Mouse (Mus musculus): ENCODE measurements at regions not wholly inside any gene's neighbourhood (a gene's known extent, or its start where the extent isn't known, plus 50 kb on each side); places are given as distances from the start of the nearest gene placed in this dataset.
A peak's percentile ranks its signal among the peaks of the same experiment; 100 is the strongest.

GRCm38 (mm10) chr6:91615022-91615421 lies 68.8 kb upstream of the Slc6a6 start:
- H3K36me3 ChIP-seq (ENCODE audit: control insufficient read depth, insufficient read depth, low read length) = no peaks in the 10 kb centered on the region
- ATAC-seq (ENCODE audit: low FRiP score) (no peak), DNase-seq (ENCODE audit: low spot score, missing footprints) (no peak)
- H3K9ac ChIP-seq (ENCODE audit: low read length) = no peak overlapping the region
- peaks cover 15% of the 10 kb centered on the region for H3K4me1 ChIP-seq (ENCODE audit: control insufficient read depth, insufficient read depth, low read length)
- 57% methylated on average over 2 of the region's 2 CpGs for WGBS
- H3K4me2 ChIP-seq = no peak overlapping the region
- H3K9me3 ChIP-seq (ENCODE audit: control insufficient read depth, low read length) = no peaks in the 10 kb centered on the region
- no peak overlapping the region for H3K27ac ChIP-seq (ENCODE audit: low read depth, low read length)
- H3K27me3 ChIP-seq (ENCODE audit: control insufficient read depth, insufficient read depth, low read length) = no peaks in the 10 kb centered on the region
- H3K4me3 ChIP-seq (ENCODE audit: low read depth, low read length) = no peak overlapping the region

GRCm38 (mm10) chr6:91616541-91616940 lies 67.3 kb upstream of the Slc6a6 start:
- peaks cover 14% of the 10 kb centered on the region for H3K4me1 ChIP-seq (ENCODE audit: control insufficient read depth, insufficient read depth, low read length)
- H3K4me3 ChIP-seq (ENCODE audit: low read depth, low read length) = peak overlapping the region; percentile 33
- peak; percentile 45 for ATAC-seq (ENCODE audit: low FRiP score)
- no peaks in the 10 kb centered on the region for H3K27me3 ChIP-seq (ENCODE audit: control insufficient read depth, insufficient read depth, low read length)
- no peaks in the 10 kb centered on the region for H3K9me3 ChIP-seq (ENCODE audit: control insufficient read depth, low read length)
- 46% methylated on average over 7 of the region's 7 CpGs for WGBS
- peak overlapping the region; percentile 71 for H3K27ac ChIP-seq (ENCODE audit: low read depth, low read length)
- no peaks in the 10 kb centered on the region for H3K36me3 ChIP-seq (ENCODE audit: control insufficient read depth, insufficient read depth, low read length)
- DNase-seq (ENCODE audit: low spot score, missing footprints) = no peak
- H3K9ac ChIP-seq (ENCODE audit: low read length) = peak overlapping the region; percentile 69
- peak overlapping the region; percentile 60 for H3K4me2 ChIP-seq

DNA sequence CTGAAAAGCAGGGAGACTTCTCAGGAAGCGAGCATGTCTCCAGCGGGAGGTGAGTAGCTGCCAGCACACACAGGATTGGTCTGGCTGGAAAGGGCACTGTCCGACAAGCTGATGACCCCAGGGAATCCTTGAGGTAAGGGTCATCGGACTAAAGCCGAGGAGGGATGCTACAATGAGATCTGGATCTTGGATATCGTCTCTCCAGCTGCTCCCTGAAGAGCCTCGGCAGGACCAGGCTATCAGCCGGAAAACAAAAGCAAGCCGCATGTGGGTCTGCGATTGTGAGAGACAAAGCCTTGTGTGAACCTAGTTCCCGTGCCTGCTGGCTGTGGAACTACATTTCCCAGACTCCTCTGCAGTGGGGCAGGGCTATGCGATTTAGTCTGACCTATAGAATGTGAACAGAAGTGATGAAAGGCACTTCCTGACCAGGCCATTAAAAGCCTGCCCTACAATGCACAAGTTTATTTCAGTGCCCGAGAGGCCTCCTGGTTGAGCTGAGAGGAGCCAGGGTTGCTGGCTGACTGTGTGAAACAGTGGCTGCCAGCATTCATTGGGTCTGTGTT lies 66.7 kb upstream of the Slc6a6 start:
- Histone ChIP-seq H3K4me3 (ENCODE audit: low read depth, low read length) (peak overlapping the region; percentile 33), H3K27me3 (ENCODE audit: control insufficient read depth, insufficient read depth, low read length) (no peaks in the 10 kb centered on the region), H3K27ac (ENCODE audit: low read depth, low read length) (peak overlapping the region; percentile 71), H3K36me3 (ENCODE audit: control insufficient read depth, insufficient read depth, low read length) (no peaks in the 10 kb centered on the region), H3K4me1 (ENCODE audit: control insufficient read depth, insufficient read depth, low read length) (peaks cover 14% of the 10 kb centered on the region), H3K4me2 (peak overlapping the region; percentile 60), H3K9ac (ENCODE audit: low read length) (peak overlapping the region; percentile 69), H3K9me3 (ENCODE audit: control insufficient read depth, low read length) (no peaks in the 10 kb centered on the region)
- DNase-seq (ENCODE audit: low spot score, missing footprints) = peak; percentile 98
- WGBS = 2% methylated on average over 13 of the region's 13 CpGs
- ATAC-seq (ENCODE audit: low FRiP score) = peak; percentile 94

DNA sequence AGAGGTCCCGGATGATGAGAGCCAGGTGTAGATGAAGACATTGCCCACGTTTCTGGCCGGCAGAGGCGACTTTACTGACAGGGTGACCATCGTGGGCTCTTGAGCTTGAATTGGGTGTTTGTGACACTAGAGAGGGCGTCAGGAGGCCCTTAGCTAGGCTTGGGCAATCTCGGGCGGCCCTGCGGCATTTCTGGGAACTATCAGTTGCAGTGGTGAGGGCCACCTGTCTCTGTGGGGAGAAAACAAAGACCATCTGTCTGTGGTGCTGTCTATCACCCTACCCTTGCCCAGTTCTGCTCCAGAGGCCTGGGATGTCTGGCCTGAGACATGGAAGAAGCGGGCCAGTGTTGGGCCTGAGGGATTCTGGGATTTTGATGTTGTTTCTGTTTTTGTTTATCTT lies 66.2 kb upstream of the Slc6a6 start:
- H3K27ac ChIP-seq (ENCODE audit: low read depth, low read length) = peak overlapping the region; percentile 71; the same call in 1 of the 2 replicates
- peak; percentile 33 for ATAC-seq (ENCODE audit: low FRiP score)

GRCm38 (mm10) chr6:91619009-91619408 lies 64.8 kb upstream of the Slc6a6 start:
- Histone ChIP-seq H3K27me3 (ENCODE audit: control insufficient read depth, insufficient read depth, low read length) (no peaks in the 10 kb centered on the region), H3K4me2 (no peak overlapping the region), H3K4me3 (ENCODE audit: low read depth, low read length) (no peak overlapping the region), H3K9ac (ENCODE audit: low read length) (no peak overlapping the region), H3K9me3 (ENCODE audit: control insufficient read depth, low read length) (no peaks in the 10 kb centered on the region), H3K36me3 (ENCODE audit: control insufficient read depth, insufficient read depth, low read length) (no peaks in the 10 kb centered on the region), H3K27ac (ENCODE audit: low read depth, low read length) (no peak overlapping the region), H3K4me1 (ENCODE audit: control insufficient read depth, insufficient read depth, low read length) (peaks cover 14% of the 10 kb centered on the region)
- no peak for DNase-seq (ENCODE audit: low spot score, missing footprints)
- 92% methylated on average over 6 of the region's 6 CpGs for WGBS
- ATAC-seq (ENCODE audit: low FRiP score) = no peak

More for the DNA sequence above, 66.2 kb upstream of the Slc6a6 start:
- WGBS = 82% methylated on average over 10 of the region's 10 CpGs
- H3K27me3 ChIP-seq (ENCODE audit: control insufficient read depth, insufficient read depth, low read length) = no peaks in the 10 kb centered on the region
- no peaks in the 10 kb centered on the region for H3K9me3 ChIP-seq (ENCODE audit: control insufficient read depth, low read length)
- H3K9ac ChIP-seq (ENCODE audit: low read length) = peak overlapping the region; percentile 69
- peaks cover 14% of the 10 kb centered on the region for H3K4me1 ChIP-seq (ENCODE audit: control insufficient read depth, insufficient read depth, low read length)
- DNase-seq (ENCODE audit: low spot score, missing footprints) = no peak
- H3K4me3 ChIP-seq (ENCODE audit: low read depth, low read length) = no peak overlapping the region
- no peaks in the 10 kb centered on the region for H3K36me3 ChIP-seq (ENCODE audit: control insufficient read depth, insufficient read depth, low read length)
- peak overlapping the region; percentile 60 for H3K4me2 ChIP-seq

DNA sequence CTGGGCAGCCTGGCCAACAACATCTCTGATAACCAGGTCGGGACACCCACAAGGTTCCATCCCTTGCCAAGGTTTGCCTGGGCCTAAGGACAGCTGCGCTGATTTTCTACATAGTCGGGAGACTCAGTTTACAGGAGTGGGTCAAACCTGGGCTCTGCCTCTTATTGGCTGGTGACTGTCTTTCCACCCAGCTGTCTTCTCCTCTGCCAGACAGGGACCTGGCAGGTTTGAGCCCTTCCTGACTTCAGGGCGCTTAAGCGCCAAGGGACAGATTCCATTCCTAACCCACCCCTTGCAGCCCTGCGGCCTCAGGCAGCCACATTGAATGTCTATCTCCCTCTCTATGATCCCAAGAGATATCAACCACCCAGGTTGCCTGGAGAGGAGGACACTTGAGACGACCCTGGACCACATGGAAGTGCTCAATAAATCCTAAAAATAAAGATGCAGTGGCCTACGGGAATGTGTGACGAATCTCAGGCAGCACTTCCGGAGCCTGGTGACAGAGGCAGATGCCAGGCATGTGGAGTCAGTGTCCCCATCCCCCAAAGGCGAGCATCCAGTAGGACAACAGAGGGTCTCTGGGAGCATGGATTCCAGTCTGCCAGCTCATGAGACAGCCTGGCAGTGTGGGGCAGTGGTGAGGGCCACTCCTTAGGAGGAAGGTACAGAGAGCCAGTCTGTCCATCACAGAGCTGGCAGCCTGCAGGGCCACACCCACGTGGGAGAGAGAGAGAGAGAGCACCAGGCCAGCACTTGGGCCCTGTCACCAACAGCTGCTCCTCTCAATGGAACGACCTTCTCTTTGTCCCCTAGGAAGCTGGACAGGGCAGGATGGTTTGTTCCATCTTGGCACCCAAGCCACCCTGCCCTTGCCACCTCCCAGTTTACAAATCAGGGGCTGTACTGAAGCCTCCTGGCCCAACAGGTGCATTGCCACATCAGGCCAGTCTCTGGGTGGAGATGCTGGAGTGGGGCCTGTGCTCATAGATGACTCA lies 63.8 kb upstream of the Slc6a6 start:
- no peak overlapping the region for H3K27ac ChIP-seq (ENCODE audit: low read depth, low read length)

DNA sequence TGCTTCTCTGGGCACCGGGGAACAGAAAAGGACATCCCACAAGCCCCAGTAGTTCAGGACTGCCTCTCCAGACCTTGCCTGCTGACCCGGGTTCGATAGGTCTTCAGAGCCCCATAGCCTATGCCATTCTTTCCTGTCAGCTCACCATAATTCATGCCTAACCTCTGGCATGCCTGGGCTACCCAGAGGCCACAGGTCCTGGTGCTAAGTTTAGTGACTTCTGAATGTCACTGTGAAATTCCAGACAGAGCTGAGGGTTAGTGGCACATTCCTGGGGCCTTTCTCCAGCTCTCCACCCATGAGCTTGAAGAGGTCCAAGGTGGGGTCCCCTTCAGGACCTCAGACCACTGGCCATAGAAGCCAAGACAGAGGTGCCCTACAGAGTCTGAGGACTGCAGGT lies 62.4 kb upstream of the Slc6a6 start:
- Histone ChIP-seq H3K36me3 (ENCODE audit: control insufficient read depth, insufficient read depth, low read length) (no peaks in the 10 kb centered on the region), H3K4me2 (no peak overlapping the region), H3K9me3 (ENCODE audit: control insufficient read depth, low read length) (no peaks in the 10 kb centered on the region), H3K9ac (ENCODE audit: low read length) (no peak overlapping the region), H3K27me3 (ENCODE audit: control insufficient read depth, insufficient read depth, low read length) (no peaks in the 10 kb centered on the region), H3K4me3 (ENCODE audit: low read depth, low read length) (no peak overlapping the region), H3K27ac (ENCODE audit: low read depth, low read length) (no peak overlapping the region), H3K4me1 (ENCODE audit: control insufficient read depth, insufficient read depth, low read length) (peaks cover 10% of the 10 kb centered on the region)
- ATAC-seq (ENCODE audit: low FRiP score) (no peak), DNase-seq (ENCODE audit: low spot score, missing footprints) (no peak)
- 90% methylated on average over 3 of the region's 3 CpGs for WGBS

More for the DNA sequence above, 63.8 kb upstream of the Slc6a6 start:
- ATAC-seq (ENCODE audit: low FRiP score) (no peak), DNase-seq (ENCODE audit: low spot score, missing footprints) (no peak)
- no peak overlapping the region for H3K4me3 ChIP-seq (ENCODE audit: low read depth, low read length)
- H3K9ac ChIP-seq (ENCODE audit: low read length) = no peak overlapping the region
- H3K4me1 ChIP-seq (ENCODE audit: control insufficient read depth, insufficient read depth, low read length) = peaks cover 14% of the 10 kb centered on the region
- H3K9me3 ChIP-seq (ENCODE audit: control insufficient read depth, low read length) = no peaks in the 10 kb centered on the region
- no peaks in the 10 kb centered on the region for H3K36me3 ChIP-seq (ENCODE audit: control insufficient read depth, insufficient read depth, low read length)
- H3K27me3 ChIP-seq (ENCODE audit: control insufficient read depth, insufficient read depth, low read length) = no peaks in the 10 kb centered on the region
- 81% methylated on average over 13 of the region's 13 CpGs for WGBS
- H3K4me2 ChIP-seq = no peak overlapping the region

GRCm38 (mm10) chr6:91622425-91622824 lies 61.4 kb upstream of the Slc6a6 start:
- no peak overlapping the region for H3K27ac ChIP-seq (ENCODE audit: low read depth, low read length)
- DNase-seq (ENCODE audit: low spot score, missing footprints) (no peak), ATAC-seq (ENCODE audit: low FRiP score) (no peak)
- H3K4me1 ChIP-seq (ENCODE audit: control insufficient read depth, insufficient read depth, low read length) = peaks cover 3% of the 10 kb centered on the region; the same call in 1 of the 2 replicates
- no peak overlapping the region for H3K4me3 ChIP-seq (ENCODE audit: low read depth, low read length)
- WGBS = 78% methylated on average over 3 of the region's 3 CpGs
- H3K27me3 ChIP-seq (ENCODE audit: control insufficient read depth, insufficient read depth, low read length) = no peaks in the 10 kb centered on the region
- H3K36me3 ChIP-seq (ENCODE audit: control insufficient read depth, insufficient read depth, low read length) = no peaks in the 10 kb centered on the region
- no peak overlapping the region for H3K4me2 ChIP-seq
- H3K9me3 ChIP-seq (ENCODE audit: control insufficient read depth, low read length) = no peaks in the 10 kb centered on the region
- no peak overlapping the region for H3K9ac ChIP-seq (ENCODE audit: low read length)

GRCm38 (mm10) chr6:91623646-91624045 lies 60.2 kb upstream of the Slc6a6 start:
- ATAC-seq (ENCODE audit: low FRiP score) (no peak), DNase-seq (ENCODE audit: low spot score, missing footprints) (no peak)
- Histone ChIP-seq H3K4me1 (ENCODE audit: control insufficient read depth, insufficient read depth, low read length) (no peaks in the 10 kb centered on the region), H3K36me3 (ENCODE audit: control insufficient read depth, insufficient read depth, low read length) (no peaks in the 10 kb centered on the region), H3K9ac (ENCODE audit: low read length) (no peak overlapping the region), H3K27ac (ENCODE audit: low read depth, low read length) (no peak overlapping the region), H3K9me3 (ENCODE audit: control insufficient read depth, low read length) (no peaks in the 10 kb centered on the region), H3K4me3 (ENCODE audit: low read depth, low read length) (no peak overlapping the region), H3K4me2 (no peak overlapping the region), H3K27me3 (ENCODE audit: control insufficient read depth, insufficient read depth, low read length) (no peaks in the 10 kb centered on the region)
- WGBS = 88% methylated on average over 4 of the region's 4 CpGs
